Mouse (Mus musculus): Measurements from ENCODE around the gene Tbc1d8. TPM values are rescaled to one million over a fixed set of nuclear protein-coding genes. Genes with fewer than 3 reads are reported as not detected.

Gene Tbc1d8
- polyA plus RNA-seq, 1 experiment from 2014 or later, result 3.0 TPM

- Histone ChIP-seq H3K9ac (no peak overlapping the region), H3K36me3 (no peaks in the 10 kb centered on the region), H3K4me2 (no peak overlapping the region), H3K9me3 (replicated peaks) (no peaks in the 10 kb centered on the region), H3K27ac (no peak overlapping the region), H3K4me3 (replicated peaks) (no peak overlapping the region), H3K27me3 (peaks cover 25% of the 10 kb centered on the region; the same call in 1 of the 2 replicates), H3K4me1 (replicated peaks) (no peaks in the 10 kb centered on the region)
- no peak for ATAC-seq (ENCODE audit: low read depth)
- 38% methylated on average over 15 of the region's 15 CpGs for whole genome bisulfite sequencing (ENCODE audit: insufficient replicate concordance)
- DNase-seq, result no peak
These were observed 142.9 kb downstream of the Tbc1d8 start for GRCm38 (mm10) chr1:39335561-39336196.

- 55% methylated on average over 4 of the region's 4 CpGs for WGBS (ENCODE audit: insufficient replicate concordance)
- Histone ChIP-seq H3K4me1 (replicated peaks) (no peaks in the 10 kb centered on the region), H3K27ac (no peak overlapping the region), H3K27me3 (peaks cover 22% of the 10 kb centered on the region; the same call in 1 of the 2 replicates), H3K4me2 (no peak overlapping the region), H3K4me3 (replicated peaks) (no peak overlapping the region), H3K9ac (no peak overlapping the region), H3K9me3 (replicated peaks) (no peaks in the 10 kb centered on the region), H3K36me3 (no peaks in the 10 kb centered on the region)
- DNase-seq, result no peak
- ATAC-seq (ENCODE audit: low read depth), result no peak
These were observed 146.1 kb downstream of the Tbc1d8 start for GRCm38 (mm10) chr1:39332456-39332855.

GRCm38 (mm10) chr1:39330857-39331594 is 147.5 kb downstream of the Tbc1d8 start:
- Histone ChIP-seq H3K9me3 (replicated peaks) (no peaks in the 10 kb centered on the region), H3K36me3 (no peaks in the 10 kb centered on the region), H3K27me3 (peaks cover 14% of the 10 kb centered on the region; the same call in 1 of the 2 replicates), H3K4me2 (no peak overlapping the region), H3K4me1 (replicated peaks) (no peaks in the 10 kb centered on the region), H3K27ac (no peak overlapping the region), H3K4me3 (replicated peaks) (no peak overlapping the region), H3K9ac (no peak overlapping the region)
- DNase-seq (no peak), ATAC-seq (ENCODE audit: low read depth) (no peak)
- 72% methylated on average over 7 of the region's 7 CpGs for WGBS (ENCODE audit: insufficient replicate concordance)

- H3K9me3 ChIP-seq (replicated peaks), result no peaks in the 10 kb centered on the region
- no peaks in the 10 kb centered on the region for H3K4me1 ChIP-seq (replicated peaks)
- H3K27me3 ChIP-seq, result no peaks in the 10 kb centered on the region
- ATAC-seq (ENCODE audit: low read depth) (no peak), DNase-seq (no peak)
- no peak overlapping the region for H3K4me3 ChIP-seq (replicated peaks)
- no peak overlapping the region for H3K9ac ChIP-seq
- 59% methylated on average over 7 of the region's 7 CpGs for WGBS (ENCODE audit: insufficient replicate concordance)
- H3K27ac ChIP-seq, result no peak overlapping the region
- H3K4me2 ChIP-seq, result no peak overlapping the region
- H3K36me3 ChIP-seq, result no peaks in the 10 kb centered on the region
These were observed 151.0 kb downstream of the Tbc1d8 start for GRCm38 (mm10) chr1:39327546-39327945.

GRCm38 (mm10) chr1:39325228-39325627 is 153.3 kb downstream of the Tbc1d8 start:
- Histone ChIP-seq H3K4me1 (replicated peaks) (no peaks in the 10 kb centered on the region), H3K4me3 (replicated peaks) (no peak overlapping the region), H3K36me3 (no peaks in the 10 kb centered on the region), H3K4me2 (no peak overlapping the region), H3K9me3 (replicated peaks) (no peaks in the 10 kb centered on the region), H3K27ac (no peak overlapping the region), H3K27me3 (no peaks in the 10 kb centered on the region), H3K9ac (no peak overlapping the region)
- no peak for DNase-seq
- no peak for ATAC-seq (ENCODE audit: low read depth)
- 65% methylated on average over 6 of the region's 6 CpGs for WGBS (ENCODE audit: insufficient replicate concordance)

GRCm38 (mm10) chr1:39321954-39322353 is 156.6 kb downstream of the Tbc1d8 start:
- Histone ChIP-seq H3K9me3 (replicated peaks) (no peaks in the 10 kb centered on the region), H3K4me3 (replicated peaks) (no peak overlapping the region), H3K9ac (no peak overlapping the region), H3K36me3 (no peaks in the 10 kb centered on the region), H3K4me1 (replicated peaks) (no peaks in the 10 kb centered on the region), H3K27ac (no peak overlapping the region), H3K27me3 (no peaks in the 10 kb centered on the region), H3K4me2 (no peak overlapping the region)
- ATAC-seq (ENCODE audit: low read depth), result no peak
- no peak for DNase-seq
- 57% methylated on average over 6 of the region's 6 CpGs for WGBS (ENCODE audit: insufficient replicate concordance)

Other genes with a start within 250 kb of the Tbc1d8 start
- gene Rpl31, start 110.9 kb downstream of the Tbc1d8 start, polyA plus RNA-seq (2015; fragmentation: Nextera tagmentation; extraction: Ambion mirVana), result 417 and 442 TPM in 2 replicates
- 10.9 and 11.3 TPM in 2 replicates for gene Cnot11, start 56.2 kb upstream of the Tbc1d8 start, polyA plus RNA-seq (2015; fragmentation: Nextera tagmentation; extraction: Ambion mirVana)
- gene Rnf149, start 98.7 kb upstream of the Tbc1d8 start, polyA plus RNA-seq (2015; fragmentation: Nextera tagmentation; extraction: Ambion mirVana), result 17.1 and 19.3 TPM in 2 replicates
- gene Creg2, start 172.7 kb upstream of the Tbc1d8 start, polyA plus RNA-seq (2015; fragmentation: Nextera tagmentation; extraction: Ambion mirVana), result 0.02 and 0.03 TPM in 2 replicates
- gene Rfx8, start 242.2 kb upstream of the Tbc1d8 start, polyA plus RNA-seq (2015; fragmentation: Nextera tagmentation; extraction: Ambion mirVana), result 0.06 and 0.08 TPM in 2 replicates

Data from liver, embryonic 13.5 days (tissue).